Mouse (Mus musculus) granulocyte monocyte progenitor cell, adult 5-6 weeks (primary cell): ENCODE data around the gene Dusp18. TPM values are rescaled to one million over a fixed set of nuclear protein-coding genes. Genes with fewer than 3 reads are reported as not detected.
A peak's percentile ranks its signal among the peaks of the same experiment; 100 is the strongest.

Experiments
- ATAC-seq: replicated peaks from 2 replicates; pipeline ENCODE4 v1.8.0; 2016; ENCODE audit warnings: mild to moderate bottlenecking, moderate TSS enrichment, inconsistent platforms; ENCODE audit not compliant: poor library complexity, severe bottlenecking
- total RNA-seq, 2 experiments: library from RNA; stranded (forward) in 1 of 2; stranded (reverse) in 1 of 2; fragments of 200-712, 200-1000 nt in 1 of 2; fragments of >200 nt in 1 of 2; fragmentation: Nextera tagmentation in 1 of 2; gene quantifications; 2 replicates each; pipeline ENCODE4 v1.2.3; 2014 to 2017

Gene Dusp18
- 0.39 and 1.7 TPM in 2 replicates for total RNA-seq (2014; fragmentation: Nextera tagmentation)
- total RNA-seq (2017): 0.60 and 0.67 TPM in 2 replicates

DNA sequence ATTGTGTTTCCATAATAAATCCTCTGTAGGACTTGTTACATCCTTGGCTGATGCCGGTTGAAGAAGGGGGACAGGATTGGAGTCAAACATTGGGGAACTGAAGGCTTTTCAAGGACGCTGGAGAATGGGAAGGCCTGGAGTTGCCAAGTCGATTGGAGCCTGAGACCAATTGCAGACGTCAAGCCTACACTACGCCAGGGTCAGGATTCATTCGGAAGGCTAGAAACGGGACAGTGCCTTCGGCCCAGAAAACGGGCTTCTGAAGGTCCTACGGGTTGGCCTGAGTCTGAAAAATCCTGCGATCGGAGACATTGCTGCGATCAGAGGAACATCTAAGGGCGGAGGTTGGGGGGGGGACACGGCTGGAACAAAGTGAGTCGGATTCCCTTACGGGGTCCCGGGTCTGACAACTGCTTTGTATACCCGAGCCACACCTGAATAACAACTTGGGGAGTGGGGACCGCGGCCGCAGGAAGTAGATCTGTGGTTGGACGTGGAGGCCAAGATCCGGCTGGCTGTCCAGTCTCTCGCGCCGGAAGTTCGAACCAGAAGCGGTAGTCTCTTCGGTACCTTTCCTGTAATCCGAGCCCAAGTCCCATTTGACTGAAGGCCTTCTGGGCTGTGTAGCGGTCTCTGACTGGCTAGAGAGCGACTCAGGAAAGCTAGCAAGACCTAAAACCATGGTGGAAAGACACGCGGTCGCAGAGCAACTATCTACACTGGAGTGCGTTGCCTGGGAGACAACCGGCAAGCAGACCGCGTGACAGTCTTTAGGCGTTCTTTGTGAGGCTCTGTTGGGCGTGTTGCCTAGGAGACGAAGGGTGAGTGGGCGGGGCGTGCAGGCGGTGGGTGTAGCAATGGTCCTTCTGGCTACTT lies at the start of gene Dusp18, which contains the start of gene 4921536K21Rik:
Gene Dusp18, plus strand, starts transcription at position 835 of the 876 bp plus-strand sequence.
Gene 4921536K21Rik, minus strand, starts transcription at position 693 of the 876 bp plus-strand sequence.
- peak; percentile 97 for ATAC-seq

- ATAC-seq: no peak
These were observed 48.7 kb upstream of the Dusp18 start for GRCm38 (mm10) chr11:3846351-3846750.

- peak; percentile 25; the same call in 1 of the 2 replicates for ATAC-seq
These were observed 45.3 kb upstream of the Dusp18 start for GRCm38 (mm10) chr11:3849469-3850314.

DNA sequence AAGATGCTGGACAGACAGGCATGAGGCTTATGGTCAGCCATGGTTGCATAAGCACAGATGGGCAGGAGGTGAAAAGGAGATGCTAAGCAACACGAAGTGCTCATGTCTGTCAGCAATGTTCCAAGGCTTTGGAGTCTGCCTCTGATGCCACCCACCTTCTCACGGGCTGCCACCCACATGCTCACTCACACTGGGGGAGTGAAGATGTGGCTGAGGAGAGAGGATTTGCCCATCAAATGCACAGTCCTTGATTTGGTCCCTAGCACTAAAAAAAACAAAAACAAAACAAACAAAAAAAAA lies 44.8 kb upstream of the Dusp18 start:
- no peak for ATAC-seq

DNA sequence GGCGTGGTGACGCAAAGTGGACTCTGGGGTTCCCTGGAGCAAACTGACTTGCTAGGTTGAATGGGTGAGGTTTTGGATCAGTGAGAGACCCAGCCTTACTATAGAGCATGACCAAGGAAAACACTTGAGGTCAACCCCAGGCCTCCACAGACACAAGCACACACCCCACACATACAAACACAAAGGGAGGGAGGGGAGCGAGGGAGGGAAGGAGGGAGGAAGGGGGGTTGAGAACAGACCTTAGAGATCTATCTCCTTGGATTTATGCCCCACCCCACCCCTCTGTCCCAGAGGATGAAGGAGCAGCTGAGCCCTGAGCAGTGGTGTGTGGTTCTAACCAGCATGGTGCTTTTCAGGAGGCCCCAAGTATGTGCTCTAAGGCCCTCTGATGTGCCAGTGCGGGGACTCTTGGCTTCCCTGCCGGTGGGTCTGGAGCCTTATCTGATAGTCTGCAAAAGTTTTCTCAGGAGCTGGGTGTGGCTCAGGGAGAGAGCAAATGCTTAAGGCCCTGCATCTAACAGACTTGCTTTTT lies 44.2 kb upstream of the Dusp18 start:
- ATAC-seq: no peak

GRCm38 (mm10) chr11:3851872-3852271 lies 43.2 kb upstream of the Dusp18 start:
- ATAC-seq: no peak

GRCm38 (mm10) chr11:3853031-3853430 lies 42.0 kb upstream of the Dusp18 start:
- ATAC-seq: no peak

- no peak for ATAC-seq
These were observed 41.5 kb upstream of the Dusp18 start for GRCm38 (mm10) chr11:3853481-3854034.

- no peak for ATAC-seq
These were observed 40.9 kb upstream of the Dusp18 start for GRCm38 (mm10) chr11:3854156-3854555.

- ATAC-seq: no peak
These were observed 39.2 kb upstream of the Dusp18 start for GRCm38 (mm10) chr11:3855846-3856245.

DNA sequence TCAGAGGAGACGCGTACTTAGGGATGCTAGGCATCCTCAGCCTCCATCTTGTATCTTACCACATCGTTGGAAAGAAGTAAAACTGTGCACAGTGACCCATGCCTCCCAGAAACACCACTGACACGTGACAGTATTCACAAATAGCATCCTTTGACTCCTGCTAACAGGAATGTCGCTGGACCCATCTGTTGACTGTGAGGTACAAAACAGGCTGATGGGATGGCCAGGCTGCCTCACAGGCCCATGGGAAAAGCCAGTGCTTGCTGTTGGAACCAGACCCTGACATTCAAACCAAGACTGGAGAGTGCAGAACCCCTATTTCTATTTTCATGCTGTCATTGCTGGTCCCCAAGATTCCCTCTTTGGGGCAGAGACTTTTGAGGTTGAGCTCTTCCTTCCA lies 37.1 kb upstream of the Dusp18 start:
- no peak for ATAC-seq

GRCm38 (mm10) chr11:3859778-3860177 lies 35.3 kb upstream of the Dusp18 start:
- ATAC-seq: no peak

DNA sequence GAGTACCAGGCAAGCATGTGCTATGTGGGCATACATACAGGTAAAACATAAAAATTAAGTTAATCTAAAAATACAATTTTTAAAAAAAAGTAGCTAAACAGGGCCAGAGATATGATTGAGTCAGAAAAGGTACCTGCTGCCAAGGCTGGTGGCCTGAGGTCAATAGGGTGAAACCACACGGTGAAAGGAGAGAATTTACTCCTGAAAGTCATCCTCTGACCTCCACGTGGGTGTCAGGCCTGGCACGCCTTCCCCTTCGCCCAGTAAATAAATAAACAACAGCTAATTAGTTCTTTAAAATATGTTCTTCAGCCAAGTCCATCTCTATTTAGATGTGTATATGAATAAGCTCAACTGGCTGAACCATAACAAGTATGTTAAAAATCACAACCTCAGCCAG lies 34.7 kb upstream of the Dusp18 start:
- no peak for ATAC-seq

GRCm38 (mm10) chr11:3862661-3863453 lies 32.2 kb upstream of the Dusp18 start:
- ATAC-seq: no peak

GRCm38 (mm10) chr11:3863454-3864112 lies 31.5 kb upstream of the Dusp18 start, which contains the start of gene Osbp2:
Gene Osbp2, minus strand, starts transcription at chr11:3863903.
- peak; percentile 97 for ATAC-seq

- ATAC-seq: no peak
These were observed 30.7 kb upstream of the Dusp18 start for GRCm38 (mm10) chr11:3864343-3864742.

GRCm38 (mm10) chr11:3876419-3876818 lies 18.6 kb upstream of the Dusp18 start:
- no peak for ATAC-seq

GRCm38 (mm10) chr11:3878660-3879059 lies 16.4 kb upstream of the Dusp18 start:
- ATAC-seq: no peak

GRCm38 (mm10) chr11:3879836-3880235 lies 15.2 kb upstream of the Dusp18 start:
- peak; percentile 90 for ATAC-seq
